Mouse (Mus musculus): ENCODE results near the gene Unc13b. TPM values are rescaled to one million over a fixed set of nuclear protein-coding genes. Genes with fewer than 3 reads are reported as not detected.

The Unc13b gene
- total RNA-seq, 1 experiment from 2014 or later: 7.6 TPM

DNA sequence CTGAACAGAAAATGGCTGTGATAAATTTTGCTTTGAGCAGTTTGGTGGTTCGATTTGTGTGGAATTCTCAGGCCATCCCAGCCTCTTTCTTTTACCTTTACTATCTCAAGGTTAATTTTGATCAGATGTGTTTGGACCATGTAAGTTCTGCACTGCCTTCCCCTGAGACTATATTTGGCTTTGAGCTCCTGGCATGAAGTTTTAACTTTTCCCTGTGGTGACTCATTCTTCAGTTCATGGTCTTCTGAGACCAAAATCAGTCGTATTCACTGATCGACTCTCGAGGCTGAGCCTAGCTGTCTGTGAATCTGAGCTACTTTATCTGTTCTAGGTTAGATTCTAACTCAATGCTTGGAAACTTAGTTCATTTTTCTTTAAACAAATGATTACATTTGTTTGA lies 187.0 kb downstream of the Unc13b start:
- no peak for ATAC-seq (replicated peaks in 1 of 2; ENCODE audit: insufficient read depth in 1 of 2, low FRiP score in 2 of 2, low TSS enrichment in 1 of 2, low read depth in 1 of 2, poor library complexity in 2 of 2, severe bottlenecking in 2 of 2)

DNA sequence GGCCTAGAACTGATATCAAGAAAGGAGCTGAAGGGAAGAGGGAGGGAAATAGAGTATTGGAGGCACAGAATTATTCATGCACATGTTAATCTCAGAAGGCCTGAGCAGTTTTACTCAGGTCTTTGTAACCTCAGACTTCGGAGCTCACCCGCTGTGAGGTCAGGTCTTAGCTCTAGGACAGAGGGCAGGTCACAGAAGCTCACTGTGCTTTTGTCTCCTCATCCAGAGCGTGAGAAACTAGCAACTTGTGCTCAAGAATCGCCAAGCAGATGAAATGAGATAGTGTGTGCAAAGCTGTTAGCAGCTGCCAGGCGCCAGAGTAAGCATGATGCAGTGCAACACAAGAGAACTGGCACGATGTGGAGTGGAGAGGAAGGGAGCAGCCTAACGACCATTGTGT lies 189.3 kb downstream of the Unc13b start:
- ATAC-seq (replicated peaks in 1 of 2; ENCODE audit: insufficient read depth in 1 of 2, low FRiP score in 2 of 2, low TSS enrichment in 1 of 2, low read depth in 1 of 2, poor library complexity in 2 of 2, severe bottlenecking in 2 of 2): no peak

DNA sequence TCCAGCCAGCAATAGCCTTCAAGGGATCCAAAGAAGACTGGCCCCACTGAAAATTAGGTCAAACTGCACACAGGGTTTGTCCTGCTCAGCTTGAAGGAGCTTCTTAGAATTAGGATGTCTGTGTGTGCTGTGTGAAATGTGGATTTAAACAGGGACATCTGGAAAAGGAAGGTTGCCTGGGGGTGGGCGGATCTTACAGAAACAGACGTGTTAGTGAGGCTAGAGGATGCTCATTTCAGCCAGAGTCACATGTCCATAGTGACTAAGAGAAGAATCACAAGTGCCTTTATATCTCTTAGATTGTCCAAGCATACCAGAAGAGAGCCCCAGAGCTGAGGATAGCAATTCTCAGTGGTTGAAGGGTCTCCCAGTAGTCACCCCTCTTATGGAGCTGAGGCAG lies 190.2 kb downstream of the Unc13b start:
- no peak for ATAC-seq (replicated peaks in 1 of 2; ENCODE audit: insufficient read depth in 1 of 2, low FRiP score in 2 of 2, low TSS enrichment in 1 of 2, low read depth in 1 of 2, poor library complexity in 2 of 2, severe bottlenecking in 2 of 2)

DNA sequence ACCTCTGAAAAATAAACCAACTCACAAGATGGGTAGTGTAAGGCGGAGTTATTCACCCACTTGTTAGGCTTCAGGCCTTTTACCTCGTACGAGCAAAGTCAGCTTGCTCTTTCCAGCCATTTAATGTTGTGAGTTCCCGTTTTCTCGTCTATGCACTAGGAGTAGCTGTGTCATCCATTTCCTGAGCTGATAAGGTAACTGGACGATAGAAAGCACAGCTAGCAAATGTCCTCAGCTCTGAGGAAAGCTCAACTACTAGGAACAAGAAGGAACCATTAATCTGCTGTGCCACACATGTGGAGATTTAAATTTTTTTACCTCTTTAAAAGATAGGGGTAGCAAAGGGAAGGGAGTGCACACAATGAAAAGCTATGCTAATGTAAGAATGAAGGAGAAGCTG lies 192.5 kb downstream of the Unc13b start:
- peak in 1 of 2 experiments; percentile 53; a peak in 1 of 4 replicates for ATAC-seq (replicated peaks in 1 of 2; ENCODE audit: insufficient read depth in 1 of 2, low FRiP score in 2 of 2, low TSS enrichment in 1 of 2, low read depth in 1 of 2, poor library complexity in 2 of 2, severe bottlenecking in 2 of 2)

DNA sequence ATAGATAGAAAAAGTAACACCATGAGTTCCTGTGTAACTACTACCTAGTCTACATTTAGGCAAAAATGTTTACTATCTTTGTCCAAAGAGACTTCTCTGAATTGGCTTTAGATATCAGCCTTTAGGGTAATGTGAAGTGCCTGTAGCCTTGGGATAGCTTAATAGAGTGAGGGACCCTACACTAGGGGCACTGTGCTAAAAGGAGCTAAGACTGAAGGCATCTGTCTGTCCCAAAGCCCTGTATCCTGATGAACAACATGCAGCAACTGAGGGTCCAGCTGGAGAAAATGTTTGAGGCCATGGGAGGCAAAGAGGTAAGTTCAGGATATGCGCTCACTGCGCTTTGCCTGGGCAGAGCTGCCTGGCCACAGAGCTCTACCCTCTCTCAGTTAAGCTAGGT lies 198.3 kb downstream of the Unc13b start:
- ATAC-seq (replicated peaks in 1 of 2; ENCODE audit: insufficient read depth in 1 of 2, low FRiP score in 2 of 2, low TSS enrichment in 1 of 2, low read depth in 1 of 2, poor library complexity in 2 of 2, severe bottlenecking in 2 of 2): no peak

DNA sequence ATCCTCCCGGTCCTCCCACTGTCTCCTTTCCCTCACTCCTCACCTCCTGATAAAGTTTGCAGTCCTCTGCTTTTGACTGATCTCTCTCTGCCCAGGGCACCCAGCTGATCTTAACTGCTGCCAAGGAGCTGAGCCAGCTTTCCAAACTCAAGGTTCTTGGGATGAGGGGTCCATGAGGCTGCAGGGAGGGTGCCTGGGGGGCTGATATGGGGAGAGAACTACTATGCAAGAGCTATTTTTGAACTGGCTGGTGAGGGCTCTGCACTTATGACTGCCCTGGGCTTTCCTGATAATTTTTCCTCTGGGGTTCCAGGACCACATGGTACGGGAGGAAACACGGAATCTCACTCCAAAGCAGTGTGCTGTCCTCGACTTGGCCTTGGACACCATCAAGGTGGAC lies 199.8 kb downstream of the Unc13b start:
- ATAC-seq (replicated peaks in 1 of 2; ENCODE audit: insufficient read depth in 1 of 2, low FRiP score in 2 of 2, low TSS enrichment in 1 of 2, low read depth in 1 of 2, poor library complexity in 2 of 2, severe bottlenecking in 2 of 2): no peak

DNA sequence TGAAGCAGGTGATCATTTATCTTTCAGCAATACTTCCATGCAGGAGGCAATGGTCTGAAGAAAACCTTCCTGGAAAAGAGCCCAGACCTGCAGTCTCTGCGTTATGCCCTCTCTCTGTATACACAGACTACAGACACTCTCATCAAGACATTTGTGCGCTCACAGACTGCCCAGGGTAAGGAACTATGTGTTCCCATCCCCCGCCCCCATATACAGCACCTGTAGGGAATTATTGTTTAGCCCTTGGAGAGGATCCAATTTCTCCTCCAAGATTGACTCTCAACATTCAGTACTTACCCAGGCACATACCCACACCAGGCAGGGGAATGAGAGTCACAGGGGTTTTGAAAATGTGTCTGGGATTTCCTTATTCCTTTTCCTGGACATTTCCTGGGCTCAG lies 200.7 kb downstream of the Unc13b start:
- no peak for ATAC-seq (replicated peaks in 1 of 2; ENCODE audit: insufficient read depth in 1 of 2, low FRiP score in 2 of 2, low TSS enrichment in 1 of 2, low read depth in 1 of 2, poor library complexity in 2 of 2, severe bottlenecking in 2 of 2)

DNA sequence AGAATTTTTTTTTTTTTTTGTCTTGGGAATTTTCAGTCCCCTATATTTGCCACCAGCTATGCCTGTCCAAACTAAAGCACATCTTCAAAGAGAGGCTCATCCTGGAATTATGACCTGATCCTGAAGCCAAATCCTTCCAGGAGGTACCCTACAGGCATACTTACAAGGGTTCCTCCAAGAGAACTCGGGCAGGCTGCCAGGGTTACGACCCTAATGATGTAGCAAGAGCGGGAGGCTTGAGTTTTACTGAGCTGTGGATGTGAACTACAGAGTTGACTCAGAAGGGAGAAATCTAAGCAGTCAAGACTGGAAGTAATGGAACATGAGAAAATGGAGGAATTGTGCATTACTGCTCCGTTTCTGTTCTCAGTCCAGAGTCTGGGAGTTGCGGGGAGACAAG lies 201.3 kb downstream of the Unc13b start:
- no peak for ATAC-seq (replicated peaks in 1 of 2; ENCODE audit: insufficient read depth in 1 of 2, low FRiP score in 2 of 2, low TSS enrichment in 1 of 2, low read depth in 1 of 2, poor library complexity in 2 of 2, severe bottlenecking in 2 of 2)

DNA sequence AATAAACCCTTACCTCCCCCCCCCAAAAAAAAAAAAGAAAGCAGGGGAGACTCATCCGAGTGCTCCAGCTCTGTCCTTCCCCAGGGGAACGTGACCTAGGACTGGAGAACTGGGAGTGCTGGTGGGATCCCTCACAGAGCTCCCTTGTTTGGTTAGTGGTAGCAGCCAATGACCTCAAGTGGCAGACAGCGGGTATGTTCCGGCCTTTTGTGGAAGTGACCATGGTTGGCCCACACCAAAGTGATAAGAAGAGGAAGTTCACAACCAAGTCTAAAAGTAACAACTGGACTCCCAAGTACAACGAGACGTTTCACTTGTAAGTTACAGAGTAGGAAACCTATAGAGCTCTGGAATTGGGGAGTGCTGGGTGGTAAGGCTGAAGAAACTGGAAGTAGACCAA lies 204.1 kb downstream of the Unc13b start:
- ATAC-seq (replicated peaks in 1 of 2; ENCODE audit: insufficient read depth in 1 of 2, low FRiP score in 2 of 2, low TSS enrichment in 1 of 2, low read depth in 1 of 2, poor library complexity in 2 of 2, severe bottlenecking in 2 of 2): no peak

DNA sequence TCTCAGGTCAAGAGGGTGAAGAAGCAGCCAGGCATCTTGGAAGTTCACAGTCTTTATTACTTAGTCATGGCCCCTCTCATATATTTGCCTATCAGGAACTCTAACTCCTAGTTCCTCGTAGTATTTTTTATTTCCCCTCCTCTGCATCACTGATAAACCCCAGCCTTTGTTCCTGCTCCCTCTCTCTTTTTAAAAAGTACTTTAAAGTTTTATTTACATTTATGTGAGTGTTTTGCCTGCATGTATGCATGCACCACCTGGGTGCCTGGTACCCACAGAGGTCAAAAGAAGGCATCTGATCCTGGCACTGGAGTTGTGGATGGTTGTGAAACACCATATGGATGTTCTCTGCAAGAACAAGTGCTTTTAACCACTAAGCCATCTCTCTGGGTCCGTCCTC lies 207.4 kb downstream of the Unc13b start:
- ATAC-seq (replicated peaks in 1 of 2; ENCODE audit: insufficient read depth in 1 of 2, low FRiP score in 2 of 2, low TSS enrichment in 1 of 2, low read depth in 1 of 2, poor library complexity in 2 of 2, severe bottlenecking in 2 of 2): no peak

DNA sequence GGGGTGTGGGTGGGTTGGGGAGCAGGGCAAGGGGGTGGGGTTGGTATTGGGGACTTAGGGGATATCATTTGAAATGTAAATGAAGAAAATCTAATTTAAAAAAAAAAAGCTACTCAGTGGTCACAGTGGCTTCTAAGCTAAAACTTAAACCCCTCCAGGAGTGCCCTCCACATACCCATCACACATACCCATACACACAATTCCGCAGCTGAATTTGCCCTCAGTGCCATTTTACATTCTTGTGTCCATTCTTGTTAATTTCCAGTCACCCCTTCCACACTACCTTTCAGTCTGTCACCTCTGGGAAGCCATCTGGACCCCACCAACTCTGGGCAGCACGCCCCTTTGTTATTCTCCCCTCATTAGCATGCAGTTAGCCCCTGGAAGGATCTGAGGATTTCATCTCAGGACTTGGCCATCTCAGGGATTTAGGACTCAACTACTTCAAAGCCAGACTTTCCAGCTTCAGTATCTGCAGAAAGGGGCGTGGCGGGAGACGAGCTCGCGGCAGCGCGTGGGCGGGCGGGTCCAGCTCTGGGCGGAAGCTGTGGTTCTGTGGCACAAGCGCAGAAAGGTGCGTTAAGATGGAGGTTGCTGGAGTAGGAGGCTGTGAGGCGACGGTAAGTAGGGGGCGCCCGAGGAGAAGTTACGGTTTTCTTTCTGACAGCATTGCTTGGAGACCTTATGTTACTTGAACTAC lies 208.0 kb downstream of the Unc13b start, which contains the start of gene Atp8b5:
TSS of gene Atp8b5 (plus strand) at position 537 of the 700 bp plus-strand sequence.
- peak; percentile 91 to 98 for ATAC-seq (replicated peaks in 1 of 2; ENCODE audit: insufficient read depth in 1 of 2, low FRiP score in 2 of 2, low TSS enrichment in 1 of 2, low read depth in 1 of 2, poor library complexity in 2 of 2, severe bottlenecking in 2 of 2)

DNA sequence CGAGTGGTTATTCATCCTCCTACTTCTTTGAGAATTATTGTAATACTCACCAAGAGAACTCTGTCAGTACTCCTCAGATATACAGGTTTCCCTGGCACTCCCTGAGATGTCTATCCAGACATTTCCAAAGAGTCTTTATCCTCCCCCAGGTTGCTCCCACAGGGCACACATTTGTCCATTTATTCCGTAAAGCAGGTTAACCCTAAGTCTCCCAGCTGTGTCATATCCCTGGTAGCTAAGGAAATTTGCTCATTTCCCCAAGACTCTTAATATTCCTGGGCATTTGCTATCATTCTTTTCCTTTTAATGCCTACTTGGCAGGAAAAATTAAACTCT lies 208.5 kb downstream of the Unc13b start:
- no peak for ATAC-seq (replicated peaks in 1 of 2; ENCODE audit: insufficient read depth in 1 of 2, low FRiP score in 2 of 2, low TSS enrichment in 1 of 2, low read depth in 1 of 2, poor library complexity in 2 of 2, severe bottlenecking in 2 of 2)

DNA sequence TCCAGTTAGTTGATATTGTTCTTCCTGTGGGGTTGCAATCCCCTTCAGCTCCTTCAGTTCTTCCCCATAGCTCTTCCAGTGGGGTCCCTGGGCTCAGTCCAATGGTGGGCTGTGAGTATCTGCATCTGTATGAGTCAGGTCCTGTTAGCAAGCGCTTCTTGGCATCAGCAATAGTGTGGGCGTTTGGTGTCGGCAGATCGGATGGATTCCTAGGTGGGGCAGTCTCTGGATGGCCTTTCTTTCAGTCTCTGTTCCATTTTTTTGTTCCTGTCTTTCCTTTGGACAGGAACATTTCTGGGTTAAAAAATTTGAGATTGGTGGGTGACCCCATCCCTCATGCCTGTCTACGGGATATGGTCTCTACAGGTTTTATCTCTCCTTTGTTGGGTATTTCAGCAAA lies 226.7 kb downstream of the Unc13b start:
- no peak for ATAC-seq (replicated peaks in 1 of 2; ENCODE audit: insufficient read depth in 1 of 2, low FRiP score in 2 of 2, low TSS enrichment in 1 of 2, low read depth in 1 of 2, poor library complexity in 2 of 2, severe bottlenecking in 2 of 2)

DNA sequence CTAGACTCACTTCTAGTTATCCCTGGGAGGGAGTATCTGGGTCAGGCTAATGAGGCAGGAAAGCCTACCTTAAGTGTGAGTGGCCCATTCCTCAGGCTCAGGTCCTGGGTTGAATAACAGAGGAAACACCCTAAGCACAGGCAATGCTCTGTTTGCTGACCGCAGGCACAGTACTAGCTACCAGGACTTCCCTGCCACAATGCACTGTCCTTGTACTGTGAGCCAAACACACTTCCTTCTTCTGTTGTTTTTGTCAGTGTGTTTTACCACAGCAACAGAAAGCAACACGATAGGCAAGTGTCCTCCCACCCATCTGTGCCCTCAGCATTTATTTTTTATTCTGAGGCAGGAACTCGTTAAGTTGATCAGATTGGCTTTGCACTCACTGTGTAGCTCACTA lies 228.6 kb downstream of the Unc13b start:
- ATAC-seq (replicated peaks in 1 of 2; ENCODE audit: insufficient read depth in 1 of 2, low FRiP score in 2 of 2, low TSS enrichment in 1 of 2, low read depth in 1 of 2, poor library complexity in 2 of 2, severe bottlenecking in 2 of 2): peak; percentile 84 to 89

DNA sequence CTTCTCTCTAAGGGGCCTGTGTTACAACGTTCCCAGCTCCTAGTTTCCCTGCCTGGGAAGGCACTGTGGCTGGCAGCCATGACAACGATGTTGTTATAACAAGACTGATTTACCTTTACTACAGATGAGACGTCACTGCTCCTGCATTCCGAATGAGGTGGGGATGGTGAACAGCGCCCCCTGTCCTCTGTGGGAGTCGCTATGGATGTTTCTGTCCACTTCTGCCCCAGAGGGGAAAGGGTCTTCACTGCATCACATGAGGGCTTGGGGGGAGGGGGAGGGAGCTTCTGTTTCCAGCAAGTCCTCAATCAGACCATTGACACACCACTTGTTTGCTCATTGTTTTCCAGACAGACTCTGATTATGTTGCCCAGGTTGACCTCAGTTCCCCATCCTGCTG lies 235.2 kb downstream of the Unc13b start:
- no peak for ATAC-seq (replicated peaks in 1 of 2; ENCODE audit: insufficient read depth in 1 of 2, low FRiP score in 2 of 2, low TSS enrichment in 1 of 2, low read depth in 1 of 2, poor library complexity in 2 of 2, severe bottlenecking in 2 of 2)

DNA sequence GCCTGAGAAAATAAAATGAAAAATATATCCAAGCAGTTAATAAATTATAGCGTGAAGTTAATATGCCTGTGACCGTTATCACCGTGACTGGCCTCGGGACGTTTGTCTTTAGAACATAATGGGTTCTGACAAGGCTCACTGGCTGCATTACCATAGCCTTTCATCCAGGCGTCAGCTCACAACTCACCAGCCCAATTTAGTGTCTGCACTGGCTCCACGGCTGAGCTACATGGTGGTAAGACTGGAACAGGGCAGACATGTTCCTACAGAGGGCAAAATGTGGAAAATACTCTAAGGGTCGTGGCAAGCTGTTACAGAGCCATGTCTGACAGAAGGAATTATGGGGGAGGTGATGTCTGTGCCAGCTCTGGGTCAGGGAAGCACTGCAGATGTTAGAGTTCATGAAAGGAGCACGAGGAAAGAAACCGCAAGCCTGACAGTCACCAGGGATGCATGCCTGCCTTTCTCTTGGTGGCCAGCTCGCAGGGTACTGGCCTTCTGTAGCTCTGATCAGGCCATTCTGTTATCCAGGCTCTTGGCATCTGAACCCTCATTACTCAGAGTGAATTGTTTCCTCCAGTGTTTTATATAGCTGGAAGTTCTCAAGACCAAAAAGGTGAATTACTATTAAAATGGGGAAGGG lies 251.1 kb downstream of the Unc13b start:
- no peak for ATAC-seq (replicated peaks in 1 of 2; ENCODE audit: insufficient read depth in 1 of 2, low FRiP score in 2 of 2, low TSS enrichment in 1 of 2, low read depth in 1 of 2, poor library complexity in 2 of 2, severe bottlenecking in 2 of 2)

Data from hematopoietic stem cell, adult 5-6 weeks (primary cell).